Mouse (Mus musculus) cerebellum, adult 9-10 months (tissue): Measurements from ENCODE around the gene Map7d1.

ENCODE experiments used
- DNase-seq: peaks from one replicate; pipeline ENCODE4 v3.0.0; 2022

The Map7d1 gene

GRCm38 (mm10) chr4:126200036-126200435 lies 56.1 kb downstream of the Map7d1 start:
- DNase-seq: no peak

DNA sequence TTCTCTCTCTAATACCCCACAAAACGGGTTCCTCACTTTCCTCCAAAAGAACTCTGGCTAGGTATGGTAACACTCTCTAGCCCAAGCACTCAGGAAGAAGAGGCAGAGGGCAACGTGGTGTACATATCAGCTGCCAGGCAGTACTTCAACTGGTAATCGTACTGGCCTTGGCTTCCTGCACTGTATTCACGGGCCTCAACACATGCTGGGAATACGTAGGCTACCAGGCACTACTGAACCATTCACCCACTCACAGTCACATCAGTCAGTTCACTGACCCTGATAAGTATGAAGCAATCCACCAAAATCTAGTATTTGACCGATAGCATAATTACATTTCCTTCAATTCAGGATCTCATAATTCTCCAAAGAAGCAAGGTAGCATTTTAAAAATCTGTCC lies 56.6 kb downstream of the Map7d1 start:
- DNase-seq: no peak

- no peak for DNase-seq
These were observed 58.7 kb downstream of the Map7d1 start for GRCm38 (mm10) chr4:126197485-126197884.

DNA sequence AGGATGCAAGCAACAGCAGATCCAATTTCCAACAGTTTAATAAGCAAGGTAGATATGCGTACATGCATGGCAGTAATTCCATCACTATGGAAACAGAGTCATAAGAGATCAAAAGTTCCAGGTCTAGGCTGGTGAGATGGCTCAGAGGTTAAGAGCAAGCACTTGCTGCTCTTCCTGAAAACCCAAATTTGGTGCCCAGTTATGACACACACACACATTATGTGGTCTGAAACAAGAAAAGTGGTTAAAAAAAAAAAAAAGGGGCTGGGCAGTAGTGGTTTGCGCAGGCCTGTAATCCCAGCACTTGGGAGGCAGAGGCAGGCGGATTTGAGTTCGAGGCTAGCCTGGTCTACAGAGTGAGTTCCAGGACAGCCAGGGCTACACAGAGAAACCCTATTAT lies 61.2 kb downstream of the Map7d1 start:
- no peak for DNase-seq

- DNase-seq: no peak
These were observed 61.9 kb downstream of the Map7d1 start for GRCm38 (mm10) chr4:126194216-126194615.

GRCm38 (mm10) chr4:126190636-126191035 lies 65.5 kb downstream of the Map7d1 start:
- no peak for DNase-seq

DNA sequence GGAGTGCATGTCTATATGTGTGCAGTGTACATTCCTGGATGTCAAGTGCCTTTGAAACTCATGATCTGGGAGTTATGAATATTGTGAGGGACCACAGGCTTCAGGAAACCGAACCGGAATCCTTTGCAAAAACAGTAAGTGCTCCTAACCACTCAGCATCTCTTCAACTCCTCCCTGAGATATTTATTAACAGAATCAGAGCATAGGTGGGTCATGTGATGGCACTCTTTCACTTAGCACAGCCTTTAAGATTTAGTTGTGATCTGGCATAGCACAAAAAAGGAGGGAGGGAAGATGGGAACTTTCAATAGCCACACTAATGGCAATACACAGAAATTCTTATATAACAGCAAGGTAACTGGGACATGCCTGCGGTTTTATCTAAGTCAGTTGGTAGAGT lies 69.0 kb downstream of the Map7d1 start:
- DNase-seq: no peak

DNA sequence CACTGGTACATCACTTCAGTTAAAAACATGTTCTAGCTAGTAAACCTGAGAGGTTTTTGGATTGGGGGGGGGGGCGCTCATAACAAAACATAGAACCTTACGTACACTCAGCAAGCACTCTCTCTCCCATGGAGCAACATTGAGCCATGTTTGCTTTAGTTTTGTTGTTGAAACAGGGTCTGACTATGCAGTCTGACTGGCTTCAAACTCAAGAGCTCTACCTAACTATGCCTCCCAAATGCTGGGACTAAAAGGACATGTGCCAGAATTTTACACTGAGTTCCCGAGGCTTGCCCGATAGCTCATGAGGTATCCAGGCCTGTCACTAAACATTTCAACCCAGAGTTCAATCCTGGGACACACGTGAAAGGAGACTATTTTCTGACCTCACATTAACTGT lies 73.1 kb downstream of the Map7d1 start:
- no peak for DNase-seq
